Mouse (Mus musculus) layer of hippocampus, postnatal 10 days (tissue): Measurements from ENCODE around the gene Als2cr12. TPM values are rescaled to one million over a fixed set of nuclear protein-coding genes. Genes with fewer than 3 reads are reported as not detected.
A peak's percentile ranks its signal among the peaks of the same experiment; 100 is the strongest.
"Not testable (repeated sequence)": the region's sequence is repeated elsewhere in the genome, so short reads cannot be mapped to it uniquely, and the experiment has no call there.

Source experiments
- DNase-seq, 2 experiments: peaks; one replicate each; pipeline ENCODE4 v3.0.0; 2021; ENCODE audit warnings: low spot score in 2 of 2
- long read RNA-seq: library from polyadenylated mRNA; stranded (forward); transcript quantifications from one replicate; pipeline ENCODE4 v2.0.0, GENCODE M21; 2023
- total RNA-seq, 2 experiments: library from RNA; stranded (reverse); gene quantifications; 2 replicates each; pipeline ENCODE4 v1.2.3; 2021

Als2cr12 gene
- under 1 TPM in 1 of 2 experiments, not detected in 1; 0.23 TPM for total RNA-seq
- long read RNA-seq, partial matches to known transcripts = 0 of 1 reads
- long read RNA-seq, other reads (novel, unspliced or antisense) = 1 of 1 reads

DNA sequence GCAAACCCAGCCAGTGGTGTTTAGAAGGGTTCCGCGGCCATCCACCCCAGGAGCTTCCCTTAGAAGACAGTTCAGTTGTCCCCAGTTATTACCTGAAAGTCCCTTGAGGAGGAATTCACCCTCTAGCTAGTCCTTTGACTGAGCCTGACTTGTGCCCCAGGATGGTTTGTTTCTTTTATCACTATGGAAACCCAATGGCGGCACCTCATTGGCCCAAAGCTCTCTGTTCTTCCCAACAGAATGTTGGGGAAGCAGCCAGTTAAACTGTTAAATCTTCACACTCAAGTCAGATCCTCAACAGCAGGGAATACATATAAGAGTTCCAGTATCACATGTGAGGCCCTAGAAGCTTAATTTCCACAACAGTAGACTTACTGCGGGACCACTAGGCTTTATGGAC is at the start of gene Als2cr12:
TSS of gene Als2cr12 (minus strand) at position 180 of the 400 bp plus-strand sequence.
- not testable (repeated sequence) for DNase-seq

DNA sequence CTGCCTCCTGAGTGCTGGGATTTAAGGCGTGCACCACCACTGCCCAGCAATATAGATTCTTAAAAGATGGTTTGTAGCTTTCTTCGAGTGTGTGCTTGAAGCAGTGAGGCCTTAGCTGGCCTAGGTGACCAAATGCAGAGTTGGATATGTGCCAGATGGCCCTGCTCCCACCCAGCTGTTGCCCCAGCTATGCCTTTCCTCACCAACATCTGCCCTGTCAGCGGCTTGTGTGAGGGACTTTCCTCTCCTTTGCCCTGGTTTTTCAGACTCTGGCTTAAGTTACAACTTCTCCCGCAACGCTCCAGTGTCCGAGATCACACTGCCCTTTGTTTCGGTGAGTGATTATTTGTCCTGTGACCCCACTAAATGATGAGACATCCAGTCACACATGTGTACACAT is 48.9 kb upstream of the Als2cr12 start:
- DNase-seq = no peak

DNA sequence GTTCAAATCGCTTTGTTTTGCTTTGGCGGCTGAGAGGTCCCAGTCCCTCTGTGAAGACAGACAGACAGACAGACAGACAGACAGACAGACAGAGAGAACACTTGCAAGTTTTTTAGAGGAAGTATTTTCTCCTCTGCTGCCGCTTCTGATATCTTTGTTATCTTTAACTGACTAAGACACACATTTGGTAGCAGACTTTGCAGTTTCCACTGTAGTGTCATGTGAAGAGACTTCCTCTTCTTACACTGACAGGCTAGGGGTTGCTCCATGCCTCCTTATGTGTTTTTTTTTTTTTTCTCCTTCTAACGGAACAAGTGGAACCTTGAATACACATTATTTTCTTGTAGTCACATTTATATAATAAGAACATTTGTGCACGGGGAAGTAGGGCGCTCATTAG is 47.5 kb upstream of the Als2cr12 start:
- no peak for DNase-seq

DNA sequence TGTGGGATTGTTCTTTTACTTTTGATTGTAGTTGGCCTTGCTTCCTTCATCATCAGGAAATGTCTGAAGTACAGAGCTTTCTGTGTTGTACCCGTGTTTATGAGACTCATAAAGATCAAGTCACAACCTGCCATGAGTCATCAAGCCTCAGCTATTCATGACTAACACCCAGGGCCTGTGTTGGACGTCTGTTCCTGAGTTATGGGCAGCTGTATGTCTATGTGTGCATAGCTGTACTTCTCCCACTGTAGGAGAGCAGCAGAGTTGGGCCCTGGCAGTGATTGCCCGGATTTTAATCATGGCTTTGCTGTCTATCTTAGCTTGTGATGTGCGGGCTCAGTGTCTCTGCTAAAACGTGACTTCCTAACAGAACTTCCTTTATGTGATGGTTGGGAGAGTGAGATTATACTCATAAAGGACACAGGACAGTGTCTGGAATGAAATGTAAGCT is 46.8 kb upstream of the Als2cr12 start:
- DNase-seq = no peak

DNA sequence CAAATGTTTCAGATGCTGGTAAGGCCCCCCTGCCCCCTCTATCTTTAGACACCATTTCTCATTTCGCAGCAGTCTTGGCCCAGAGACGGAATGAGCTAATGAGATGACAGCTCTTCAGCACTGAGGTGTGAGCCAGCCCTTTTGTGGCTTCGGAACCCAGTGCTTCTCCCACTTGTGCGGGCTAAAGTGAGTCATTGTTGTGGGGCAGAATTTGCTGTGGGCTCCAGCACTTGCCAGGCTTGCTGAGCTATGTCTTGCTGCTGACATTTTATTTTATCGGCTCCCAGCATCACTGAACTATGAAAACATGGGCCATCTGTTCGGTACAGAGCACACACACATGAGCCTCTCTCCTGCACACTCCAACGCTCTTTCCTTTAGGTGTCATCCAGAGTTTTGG is 43.7 kb upstream of the Als2cr12 start:
- peak; percentile 42 to 53 for DNase-seq

DNA sequence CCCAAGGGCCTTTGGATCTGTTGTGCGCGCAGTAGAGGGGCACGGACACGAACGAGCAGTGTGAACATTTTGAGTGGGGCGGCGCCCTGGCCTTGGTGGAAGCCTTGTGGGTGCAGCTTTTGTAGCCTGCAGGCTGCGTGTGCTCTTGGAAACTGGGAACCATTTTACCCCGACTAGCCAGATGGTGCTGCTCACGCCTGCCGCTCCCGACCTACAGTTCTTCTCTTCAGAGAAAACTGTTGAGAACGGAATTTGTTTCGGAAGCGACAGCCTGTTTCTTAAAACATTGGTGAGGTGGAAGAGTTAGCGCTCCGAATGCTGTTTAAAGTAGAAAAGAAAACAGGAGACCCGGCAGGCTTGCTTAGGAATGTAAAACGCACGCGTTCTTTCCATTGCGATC is 41.2 kb upstream of the Als2cr12 start:
- DNase-seq = peak in 1 of 2 experiments; percentile 42

DNA sequence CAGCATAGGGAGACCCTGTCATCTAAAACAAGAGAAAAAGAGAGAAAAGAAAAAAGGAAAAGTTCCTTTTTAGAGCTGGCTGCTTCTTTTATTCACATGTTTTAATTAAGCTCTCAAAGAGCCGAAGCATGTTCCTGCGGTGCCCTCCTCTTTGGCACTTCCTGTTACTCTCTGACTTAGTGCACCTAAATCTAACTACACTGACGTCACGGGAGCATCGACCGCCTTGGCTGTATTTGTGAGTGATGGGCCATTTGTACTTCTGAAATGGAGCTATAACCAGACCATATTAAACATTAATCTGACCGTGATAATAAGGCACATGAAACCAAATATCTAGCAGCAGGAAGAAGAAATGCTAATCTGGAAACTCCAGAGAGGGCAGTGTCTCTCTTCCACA is 40.2 kb upstream of the Als2cr12 start:
- no peak for DNase-seq

DNA sequence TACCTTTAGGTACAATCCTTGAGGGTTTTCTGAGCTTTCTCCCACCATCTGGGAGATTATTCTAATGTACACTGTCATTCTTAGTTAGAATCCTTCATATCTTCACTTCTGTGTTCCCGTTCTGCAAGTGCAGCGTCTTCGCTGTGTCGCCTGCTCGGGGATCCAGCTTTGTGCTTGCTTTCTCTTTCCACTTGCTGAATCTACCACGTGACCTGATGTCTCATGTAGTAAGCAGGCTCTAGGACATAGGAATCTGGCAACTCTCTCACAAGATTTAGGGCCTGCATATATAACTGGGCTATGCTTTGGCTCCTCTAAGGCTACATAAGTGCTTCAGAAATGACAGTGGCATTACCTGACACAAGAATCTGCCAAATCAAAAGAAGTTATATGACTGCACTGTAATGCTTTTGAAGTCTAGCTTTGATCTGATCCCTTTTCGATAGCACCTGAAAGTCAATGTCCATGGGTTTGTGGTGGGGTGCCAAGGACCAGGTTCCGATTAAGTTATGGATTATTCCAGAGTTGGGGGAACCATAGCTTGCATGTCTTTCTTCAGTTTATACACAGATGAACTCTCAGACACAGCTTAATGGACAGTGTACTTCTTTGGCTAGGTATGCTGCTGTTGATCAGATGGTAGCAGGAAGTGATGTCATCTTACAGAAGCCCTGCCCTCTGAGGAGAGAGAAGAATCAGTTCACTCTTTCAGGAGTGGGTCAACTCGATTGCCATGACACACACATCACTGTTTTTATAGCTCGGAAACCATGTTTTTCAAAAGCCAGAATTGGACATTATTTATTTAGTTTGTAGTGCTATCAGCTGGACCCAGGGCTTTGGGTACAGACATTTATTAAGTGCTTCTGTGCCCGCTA is 38.5 kb upstream of the Als2cr12 start:
- no peak for DNase-seq

DNA sequence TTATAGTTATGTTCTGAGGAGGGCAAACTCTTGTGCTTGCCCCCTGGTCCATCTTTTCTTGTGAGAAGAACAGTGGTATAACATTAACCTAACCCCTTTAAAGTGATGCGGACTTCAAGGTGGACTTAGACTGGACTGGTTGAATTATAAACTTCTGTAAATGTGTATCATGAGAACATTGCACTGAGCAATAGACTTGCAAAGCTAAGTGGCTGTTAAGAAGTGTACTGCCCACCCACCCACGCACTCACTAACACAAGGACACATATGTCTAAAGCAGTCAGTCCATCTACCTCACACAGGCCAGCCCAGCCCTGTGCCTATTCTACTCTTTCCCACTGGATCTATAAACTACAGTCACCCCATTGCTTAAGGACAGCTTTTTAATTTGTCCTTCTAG is 37.8 kb upstream of the Als2cr12 start:
- no peak for DNase-seq

DNA sequence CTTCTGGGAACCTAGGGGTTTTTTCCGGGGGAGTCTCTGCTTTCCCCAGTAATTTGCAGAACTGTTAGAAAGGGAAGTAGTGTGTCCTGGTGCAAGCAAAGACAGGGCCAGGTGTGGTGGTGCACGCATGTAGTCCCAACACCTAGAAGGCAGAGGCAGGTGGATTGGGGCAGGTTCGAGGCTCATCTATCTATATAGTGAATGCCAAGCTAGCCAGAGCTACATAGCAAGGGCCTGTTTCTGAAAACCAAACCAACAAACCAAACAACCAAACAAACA is 32.7 kb upstream of the Als2cr12 start:
- DNase-seq = no peak

DNA sequence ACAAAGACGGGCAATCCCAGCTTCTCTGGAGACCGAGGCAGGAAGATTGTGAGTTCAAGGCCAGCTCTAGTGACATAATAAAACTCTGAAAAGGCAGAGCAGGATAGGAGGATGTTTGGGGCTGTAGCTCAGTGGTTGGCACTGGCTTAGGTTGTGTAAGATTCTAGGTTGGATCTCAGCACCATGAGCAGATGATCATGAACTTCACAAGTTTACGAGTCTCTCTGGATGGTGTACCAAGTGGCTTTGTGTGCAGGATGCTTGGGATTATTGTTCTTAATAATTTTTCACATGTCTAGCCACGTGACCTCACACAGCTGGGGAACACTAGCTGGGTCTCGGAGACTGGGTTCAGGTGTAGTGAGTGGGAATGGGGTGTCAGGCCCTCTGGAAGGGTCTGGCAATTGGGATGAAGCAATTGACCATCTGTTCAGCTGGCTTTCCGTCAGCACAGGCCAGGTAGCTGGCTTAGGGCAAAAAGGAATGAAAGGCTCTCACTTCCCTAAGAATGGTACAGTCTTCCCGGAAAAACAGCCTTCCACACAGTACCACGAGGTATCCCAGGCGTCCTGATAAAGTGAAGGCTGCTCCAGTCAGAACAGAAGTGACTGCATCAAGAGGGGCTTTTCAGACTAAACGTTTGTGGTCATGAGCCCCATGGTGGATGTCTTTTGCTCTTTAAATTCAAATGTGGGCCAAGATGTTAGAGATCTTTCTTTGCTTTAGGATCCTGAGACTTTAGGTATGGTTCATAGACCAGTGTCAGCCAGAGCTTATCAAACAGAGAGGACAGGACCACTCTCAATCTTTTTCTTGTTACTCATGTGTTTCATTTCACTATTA is 32.2 kb upstream of the Als2cr12 start:
- no peak for DNase-seq

DNA sequence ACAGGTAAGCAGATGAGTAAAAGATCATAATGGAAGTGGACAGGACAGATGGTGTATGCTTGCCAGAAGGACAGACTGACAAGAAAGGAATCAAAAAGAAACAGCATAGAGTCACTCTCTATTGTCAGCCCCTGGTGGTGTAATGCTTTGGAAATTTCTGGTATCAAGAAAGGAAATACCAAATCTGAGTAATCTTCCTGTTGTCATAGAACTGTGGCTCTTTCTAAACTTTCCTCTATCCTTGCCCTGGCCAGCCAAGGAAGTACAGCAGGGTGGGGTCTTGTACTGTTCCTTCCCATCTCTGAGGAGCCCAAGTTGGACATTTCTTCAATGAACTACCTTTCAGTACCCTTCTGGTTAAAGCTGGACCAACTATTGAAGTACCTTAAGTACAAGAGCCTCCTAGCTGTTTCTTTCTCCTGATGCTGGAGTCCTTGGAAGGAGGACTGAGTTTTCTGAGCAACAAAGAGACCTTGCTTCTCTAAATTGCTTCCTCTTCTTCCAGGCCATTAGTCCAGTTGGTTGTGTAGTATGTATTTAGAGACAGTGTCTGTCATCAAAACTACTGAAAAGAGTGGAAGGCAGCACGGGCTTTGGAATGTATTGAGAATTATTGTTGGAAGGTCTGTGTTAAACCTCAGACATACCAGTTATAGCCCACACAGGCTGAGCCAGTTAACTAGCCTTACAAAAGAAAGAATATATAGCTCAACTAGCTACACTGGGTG is 31.4 kb upstream of the Als2cr12 start:
- DNase-seq = no peak

DNA sequence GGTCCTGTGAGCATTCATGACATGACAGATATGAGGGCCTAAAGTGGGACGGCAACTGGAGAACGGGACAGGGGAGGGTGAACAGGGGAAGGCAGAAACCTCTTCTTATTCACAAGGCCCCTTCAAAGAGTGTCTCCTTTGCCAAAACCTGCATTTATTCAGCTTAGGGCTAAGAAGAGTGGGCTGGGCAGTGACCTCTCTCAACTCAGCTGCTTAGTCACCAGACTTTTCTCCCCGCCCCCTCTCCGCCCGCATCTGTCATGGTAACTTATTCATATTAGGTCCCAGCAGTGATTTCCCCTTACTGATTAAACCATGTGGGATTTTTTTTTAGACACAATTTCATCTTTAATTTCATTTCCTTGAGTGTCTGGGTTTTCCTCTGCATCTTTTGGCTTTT is 30.0 kb upstream of the Als2cr12 start:
- DNase-seq = no peak

DNA sequence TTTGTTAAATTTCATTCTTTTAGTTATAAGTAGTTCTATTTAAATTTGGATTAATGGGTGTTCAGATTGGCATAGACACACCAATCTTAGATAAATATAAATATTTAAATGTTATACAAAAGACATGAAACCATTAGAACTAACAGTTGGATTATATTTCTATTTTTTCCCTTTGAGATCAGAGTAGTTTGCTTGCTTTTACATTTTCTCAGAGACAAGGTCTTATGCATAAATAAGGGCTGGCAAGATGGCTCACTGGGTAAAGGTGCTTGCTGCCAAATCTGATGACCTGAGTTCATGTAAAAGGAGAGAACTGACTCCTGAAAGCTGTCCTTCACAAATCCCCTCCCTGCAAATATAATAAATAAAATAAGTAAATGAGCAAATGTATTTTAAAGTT is 29.3 kb upstream of the Als2cr12 start:
- no peak for DNase-seq

DNA sequence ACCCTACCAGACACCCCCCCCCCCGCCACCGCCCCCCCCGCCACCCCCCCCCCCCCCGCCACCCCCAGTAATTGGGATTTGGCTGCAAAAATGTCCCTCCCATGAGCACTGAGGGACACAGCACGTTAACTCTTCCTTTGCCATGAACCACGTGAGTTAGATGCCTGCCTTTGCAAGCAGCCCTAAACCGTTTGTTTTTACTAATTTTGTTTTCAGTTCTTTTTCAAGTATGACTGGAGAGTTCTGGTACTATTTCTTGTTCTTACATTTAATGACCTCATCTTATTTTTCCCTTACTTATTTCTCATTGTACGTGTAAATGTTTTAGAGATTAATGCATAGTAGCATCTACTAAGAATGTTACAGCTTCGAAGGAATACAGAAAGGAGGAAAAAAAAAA is 28.7 kb upstream of the Als2cr12 start:
- no peak for DNase-seq

DNA sequence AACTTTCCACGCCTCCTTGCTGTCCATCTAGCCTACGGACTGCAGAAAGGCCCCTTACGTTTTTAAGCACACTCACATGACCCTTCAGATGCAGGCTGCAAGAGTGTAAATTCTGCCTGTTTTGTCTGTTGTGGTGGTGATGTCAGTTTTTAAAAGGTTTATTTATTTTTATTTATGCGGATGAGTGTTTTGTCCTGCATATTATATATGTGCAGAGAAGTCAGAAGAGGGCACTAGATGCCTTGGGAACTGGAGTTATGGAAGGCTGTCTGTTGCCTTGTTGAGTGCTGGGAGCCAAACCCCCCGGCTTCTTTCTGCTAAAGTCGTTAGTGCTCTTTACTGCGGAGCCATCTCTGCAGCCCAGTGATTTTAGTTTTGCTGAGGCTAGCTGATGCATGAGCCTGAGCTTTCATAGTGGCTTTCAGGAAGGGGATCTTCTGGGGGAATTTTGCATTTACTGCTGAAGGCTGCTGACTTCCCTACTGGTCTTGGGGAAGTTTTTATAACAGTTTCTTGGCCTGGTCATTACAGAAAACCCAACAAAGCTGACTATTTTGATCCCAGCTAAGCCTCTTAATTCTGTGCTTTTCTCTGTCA is 28.1 kb upstream of the Als2cr12 start:
- no peak for DNase-seq

DNA sequence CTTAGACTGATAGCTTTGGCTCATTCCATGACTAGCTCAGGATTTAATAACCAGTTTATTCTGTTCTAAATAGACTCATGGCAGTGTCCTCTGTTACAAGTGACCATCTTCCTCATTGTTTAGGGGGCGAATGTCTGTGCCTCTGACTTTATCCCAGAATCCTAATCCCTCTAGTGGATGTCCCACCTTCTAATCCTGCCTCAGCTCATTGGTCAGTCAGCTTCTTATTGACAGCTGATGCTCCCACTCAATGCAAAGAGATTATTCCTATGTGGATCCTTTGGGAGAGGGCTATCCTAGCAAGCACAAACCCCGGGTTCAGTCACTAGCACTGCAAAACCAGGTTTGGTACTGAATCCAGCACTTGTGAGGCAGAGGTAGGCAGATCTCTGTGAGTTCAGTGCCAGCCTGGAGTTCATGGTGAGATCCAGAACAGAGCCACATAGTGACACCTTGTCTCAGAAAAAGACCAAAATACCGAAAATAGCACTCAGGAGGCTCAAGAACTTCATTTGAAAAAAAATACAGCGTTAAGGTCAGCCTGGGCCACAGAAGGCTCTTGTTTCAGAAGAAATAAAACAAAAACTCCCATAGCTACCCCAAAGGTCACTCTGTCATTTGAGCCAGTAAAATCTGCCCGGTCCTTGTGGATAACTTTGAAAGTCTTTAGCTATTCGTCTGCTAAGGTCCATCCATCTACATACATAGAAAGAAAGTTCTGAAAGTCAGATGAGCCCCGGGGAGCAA is 27.4 kb upstream of the Als2cr12 start:
- no peak for DNase-seq

DNA sequence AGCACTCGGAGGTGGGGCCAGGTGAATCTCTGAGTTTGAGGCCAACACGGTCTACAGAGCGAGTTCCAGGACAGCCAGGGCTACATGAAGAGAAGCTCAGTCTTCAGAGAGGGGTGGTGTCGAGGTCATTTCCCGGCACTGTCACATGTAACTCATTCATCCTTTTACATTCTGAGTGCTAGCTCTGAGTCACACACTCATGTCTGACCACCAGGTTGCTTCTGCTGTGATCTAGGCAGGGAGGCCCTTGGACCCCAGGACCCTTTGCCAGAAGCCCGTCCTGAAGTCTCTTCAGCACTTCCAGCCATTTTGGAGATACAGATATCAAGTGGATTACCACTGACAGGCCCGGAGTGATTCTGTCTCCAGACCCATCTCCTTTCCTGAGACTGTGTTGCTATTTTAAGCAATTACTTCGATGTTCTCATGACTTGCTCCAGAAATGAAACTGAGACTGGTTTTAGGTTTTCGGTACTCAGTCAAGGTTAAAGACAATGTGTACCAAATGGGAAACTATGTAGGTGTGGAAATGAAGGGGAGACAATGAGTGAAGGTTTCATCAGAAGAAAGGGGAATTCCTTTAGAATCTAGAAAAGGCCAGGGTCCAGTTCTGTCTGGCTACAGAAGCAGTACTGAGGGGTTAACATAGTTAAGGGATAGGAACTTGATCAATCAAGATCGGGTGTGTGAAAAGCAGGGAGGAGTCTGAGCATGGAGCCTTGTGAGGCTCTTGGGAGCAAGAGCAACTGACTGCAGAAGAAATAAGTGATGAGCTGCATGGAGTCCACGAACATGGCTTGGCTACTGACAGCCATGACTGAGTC is 26.5 kb upstream of the Als2cr12 start:
- no peak for DNase-seq

DNA sequence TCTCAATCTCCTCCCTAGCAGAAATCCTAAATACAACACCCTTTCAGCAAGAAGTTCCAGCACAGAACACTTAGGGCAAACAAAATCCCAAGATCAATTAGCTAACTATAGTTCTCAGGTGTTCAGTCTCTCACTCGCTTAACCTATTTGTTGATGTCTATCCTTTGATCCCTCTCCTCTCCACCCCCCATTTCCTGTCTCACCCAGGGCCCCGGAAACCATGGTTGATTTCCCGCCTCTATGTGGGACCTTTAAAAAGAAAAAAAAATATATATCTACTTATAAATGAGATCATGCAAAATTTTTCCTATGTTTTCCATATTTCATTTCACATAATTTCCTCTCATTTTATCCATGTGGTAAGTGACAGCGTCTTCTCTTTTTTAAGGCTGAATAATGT is 25.2 kb upstream of the Als2cr12 start:
- DNase-seq = no peak

DNA sequence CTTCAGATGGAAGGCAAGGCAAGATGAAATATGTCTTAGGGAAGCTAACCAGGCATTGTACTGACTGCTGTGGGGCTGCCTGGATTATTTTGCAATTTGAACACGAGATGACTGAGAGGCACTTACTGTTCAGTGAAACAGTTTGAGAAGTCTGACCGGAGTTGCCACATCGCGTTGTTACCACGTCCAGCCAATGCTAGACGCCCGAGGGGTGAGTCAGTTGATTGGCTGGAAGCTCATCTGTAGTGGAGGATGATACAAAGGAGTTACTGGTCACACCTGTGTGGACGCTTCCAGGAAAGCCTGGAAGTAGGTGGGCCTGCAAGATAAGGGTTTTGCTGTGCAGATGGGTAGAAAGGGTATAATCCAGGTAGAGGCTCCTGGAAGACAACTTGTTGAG is 24.3 kb upstream of the Als2cr12 start:
- no peak for DNase-seq
